Mouse (Mus musculus) v-Abl transformed pro-B cells (cell line): ENCODE results near the gene Pon1.

Experiments
- in situ Hi-C, 2 experiments: fragments of 400-800 bp; cut with MboI; formaldehyde crosslinking; loops; one replicate each; pipeline ENCODE4 v1.15.1; 2025; ENCODE audit not compliant: unreplicated experiment in 2 of 2

The Pon1 gene

GRCm38 (mm10) chr6:5138875-5139631 is 54.7 kb downstream of the Pon1 start:
- in situ Hi-C loops = no loop called here

DNA sequence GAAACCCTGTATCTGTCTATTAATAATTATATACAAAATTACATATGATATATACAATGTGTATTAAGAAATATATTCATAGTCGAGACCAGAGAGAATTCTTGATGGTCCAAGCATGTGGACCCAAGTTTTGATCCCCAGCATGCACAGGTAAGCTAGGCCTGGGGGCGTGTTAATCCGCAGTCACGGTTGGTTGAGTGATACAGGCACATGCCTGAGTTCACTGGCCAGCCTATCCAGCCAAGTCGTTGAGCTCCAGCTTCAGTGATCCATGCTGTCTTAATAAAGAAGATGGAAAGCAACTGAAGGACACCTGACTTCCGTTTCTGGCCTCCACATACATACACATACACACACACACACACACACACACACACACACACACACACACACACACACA is 57.7 kb downstream of the Pon1 start:
- in situ Hi-C loops = no loop called here

- in situ Hi-C loops = no loop called here
Measured at GRCm38 (mm10) chr6:5134986-5135385, 58.8 kb downstream of the Pon1 start.

DNA sequence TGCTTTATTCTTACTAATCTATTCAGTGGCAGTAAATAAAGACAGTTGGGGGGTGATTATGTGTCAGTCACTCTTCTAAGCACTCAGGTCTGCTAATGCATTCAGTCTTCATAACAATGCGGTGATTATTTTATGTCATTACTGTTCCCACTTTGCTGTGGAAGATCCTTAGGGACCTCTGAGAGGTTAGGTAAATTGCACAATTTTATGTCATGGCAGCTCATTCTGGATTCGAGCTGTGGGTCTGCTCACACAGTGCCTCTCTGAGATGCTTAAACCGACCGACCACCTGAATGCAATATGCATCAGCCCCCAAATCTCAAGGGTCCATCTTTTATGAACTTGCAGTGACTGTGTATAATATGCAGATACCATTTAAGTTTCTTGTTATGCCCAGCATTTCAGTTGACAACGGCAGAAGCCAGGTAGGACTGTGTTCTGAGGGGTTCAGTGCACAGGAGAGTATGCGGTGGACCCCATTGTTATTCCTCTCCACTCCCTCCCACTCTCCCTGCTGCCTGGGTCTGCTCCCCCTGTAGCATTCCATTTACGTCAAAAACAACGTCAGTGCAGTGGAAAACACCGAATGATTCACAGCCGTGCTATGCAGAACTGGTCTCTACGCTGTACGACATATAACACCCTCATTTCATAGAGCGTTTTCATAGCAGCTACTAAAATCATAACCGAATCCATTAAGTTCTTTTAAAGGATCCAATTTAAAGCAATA is 64.2 kb downstream of the Pon1 start:
- in situ Hi-C loops = no loop called here

DNA sequence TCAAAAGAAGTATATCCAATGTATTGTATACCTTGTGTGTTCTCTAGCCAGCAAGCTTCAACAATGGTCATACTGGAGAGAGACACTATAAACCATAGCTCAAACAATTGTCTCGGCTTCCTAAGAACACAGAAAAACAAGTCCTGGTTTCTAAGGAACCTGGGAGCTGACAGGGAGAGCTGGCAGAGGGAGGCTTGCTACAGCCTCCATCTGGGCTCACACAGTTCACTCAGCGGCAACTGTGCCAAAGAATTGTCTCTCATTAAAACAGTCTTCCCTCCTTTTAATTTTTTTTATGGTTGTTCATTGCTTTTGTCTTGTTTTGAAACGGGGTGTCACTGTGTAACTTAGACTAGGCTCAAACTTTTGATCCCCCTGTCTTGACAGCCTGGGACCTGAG is 73.5 kb downstream of the Pon1 start:
- in situ Hi-C loops = loop anchor here in 1 of 2 experiments (25.0 kb wide), 1 partner anchor 1608 kb away; no protein-coding TSS in a partner anchor

GRCm38 (mm10) chr6:5119181-5119910 is 74.4 kb downstream of the Pon1 start:
- in situ Hi-C loops = loop anchor here (10.0 to 25.0 kb wide), 2 partner anchors 265 to 1607 kb away; partner anchors contain the start of gene Asb4 (in 2 of the 2)
